Mouse (Mus musculus) thymus, adult 2 months (tissue): Measurements from ENCODE around the gene BC055324.

Source experiments
- CTCF ChIP-seq: fragments of 200-500 bp; IDR thresholded peaks from 2 replicates; pipeline ENCODE4 v1.5.1; 2012; ENCODE audit warnings: mild to moderate bottlenecking, control low read depth, low read length, moderate library complexity, borderline replicate concordance; ENCODE audit not compliant: control insufficient read depth, poor library complexity, insufficient read depth; ENCODE audit errors: extremely low read depth
- POLR2A ChIP-seq: fragments of 200-500 bp; IDR thresholded peaks from 2 replicates; pipeline ENCODE4 v1.6.1; 2012; ENCODE audit warnings: mild to moderate bottlenecking, low read length, control low read depth, moderate library complexity; ENCODE audit not compliant: control insufficient read depth, poor library complexity, insufficient read depth; ENCODE audit errors: extremely low read depth

DNA sequence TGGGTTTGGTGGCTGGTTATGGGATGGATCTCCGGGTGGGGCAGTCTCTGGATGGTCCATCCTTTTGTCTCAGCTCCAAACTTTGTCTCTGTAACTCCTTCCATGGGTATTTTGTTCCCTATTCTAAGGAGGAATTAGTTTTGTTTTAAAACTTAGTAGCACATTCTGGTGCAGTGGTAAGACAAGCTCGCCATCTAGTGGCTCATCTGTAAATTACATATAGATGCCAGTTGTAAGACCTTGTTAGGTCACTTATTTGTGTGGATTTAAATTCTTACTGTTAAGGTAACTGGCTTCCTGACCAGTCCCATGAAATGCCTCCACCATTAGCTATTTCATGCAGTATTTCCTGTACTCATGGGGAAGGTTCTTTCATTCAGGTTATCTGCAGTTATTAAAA lies 84.3 kb downstream of the BC055324 start:
- TF ChIP-seq CTCF, result no peak
- TF ChIP-seq POLR2A, result no peak
